Mouse (Mus musculus) embryonic facial prominence, embryonic 10.5 days (tissue): Measurements from ENCODE around the gene Nfix. TPM values are rescaled to one million over a fixed set of nuclear protein-coding genes. Genes with fewer than 3 reads are reported as not detected.

Experiments
- DNase-seq: peaks from one replicate; pipeline ENCODE4 v3.0.0-alpha.2; 2017; ENCODE audit warnings: low spot score
- H3K27ac ChIP-seq: fragments of 300-500 bp; sonication (generic); replicated peaks from 2 replicates; pipeline ENCODE4 v1.5.1; 2016; ENCODE audit warnings: mild to moderate bottlenecking
- H3K27me3 ChIP-seq: fragments of 300-500 bp; sonication (generic); replicated peaks from 2 replicates; pipeline ENCODE4 v1.6.1; 2016; ENCODE audit warnings: low read depth, mild to moderate bottlenecking; ENCODE audit not compliant: poor library complexity, severe bottlenecking
- H3K36me3 ChIP-seq: fragments of 300-500 bp; sonication (generic); replicated peaks from 2 replicates; pipeline ENCODE4 v1.6.1; 2016; ENCODE audit warnings: mild to moderate bottlenecking, moderate library complexity
- H3K4me1 ChIP-seq: fragments of 300-500 bp; sonication (generic); 2 replicates; pipeline ENCODE4 v1.6.1; 2016
- H3K4me3 ChIP-seq: fragments of 300-500 bp; sonication (generic); 2 replicates; pipeline ENCODE4 v1.5.1; 2016; ENCODE audit warnings: mild to moderate bottlenecking, moderate library complexity
- H3K9me3 ChIP-seq: fragments of 300-500 bp; sonication (generic); 2 replicates; pipeline ENCODE4 v1.6.1; 2016; ENCODE audit warnings: mild to moderate bottlenecking
- WGBS: fragments of 180-500 bp; shearing (Covaris S2); methylation state at CpG from one replicate; pipeline ENCODE4 v1.1.7; 2016; 5-methylcytosine and 5-hydroxymethylcytosine counted together
- polyA plus RNA-seq: library from polyadenylated mRNA; unstranded; fragments of >200 nt; fragmentation: Nextera tagmentation; extraction: Ambion mirVana; gene quantifications from 2 replicates; pipeline ENCODE4 v1.2.1, GENCODE M21; 2016

The Nfix gene
- polyA plus RNA-seq, 1 experiment from 2014 or later = 0.77 TPM

DNA sequence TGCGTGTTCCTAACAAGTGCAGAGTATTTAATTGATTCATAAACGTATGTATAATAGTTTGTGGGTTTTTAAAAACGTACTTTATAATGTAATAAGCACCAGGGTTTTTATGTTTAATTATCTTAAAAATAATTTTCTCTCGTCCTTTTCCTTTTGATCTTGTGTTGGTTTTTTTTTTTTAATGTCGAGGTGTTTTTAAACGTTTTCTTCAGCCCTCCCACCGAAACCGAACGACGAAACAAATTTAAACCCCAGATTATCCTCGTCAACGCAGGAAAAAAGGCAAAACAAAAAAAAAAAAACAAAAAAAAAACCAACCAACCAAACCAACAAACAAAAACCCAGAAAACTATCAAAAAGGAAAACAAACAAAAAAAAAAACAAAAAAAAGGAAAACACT is 94.2 kb downstream of the Nfix start:
- WGBS = under 1% methylated on average over 12 of the region's 12 CpGs
- no peaks in the 10 kb centered on the region for H3K9me3 ChIP-seq
- H3K27ac ChIP-seq = no peak overlapping the region
- peaks cover 98% of the 10 kb centered on the region for H3K27me3 ChIP-seq
- peak overlapping the region; percentile 51; the same call in 1 of the 2 replicates for H3K4me3 ChIP-seq
- DNase-seq = no peak
- H3K4me1 ChIP-seq = peaks cover 63% of the 10 kb centered on the region
- no peaks in the 10 kb centered on the region for H3K36me3 ChIP-seq

GRCm38 (mm10) chr8:84704867-84705831 is 95.0 kb downstream of the Nfix start:
- Histone ChIP-seq H3K9me3 (no peaks in the 10 kb centered on the region), H3K27me3 (peaks cover 98% of the 10 kb centered on the region), H3K4me3 (peak overlapping the region; percentile 51), H3K36me3 (peaks cover 2% of the 10 kb centered on the region), H3K4me1 (peaks cover 64% of the 10 kb centered on the region), H3K27ac (peak overlapping the region; percentile 57)
- WGBS = 3% methylated on average over 61 of the region's 61 CpGs
- DNase-seq = peak; percentile 60

DNA sequence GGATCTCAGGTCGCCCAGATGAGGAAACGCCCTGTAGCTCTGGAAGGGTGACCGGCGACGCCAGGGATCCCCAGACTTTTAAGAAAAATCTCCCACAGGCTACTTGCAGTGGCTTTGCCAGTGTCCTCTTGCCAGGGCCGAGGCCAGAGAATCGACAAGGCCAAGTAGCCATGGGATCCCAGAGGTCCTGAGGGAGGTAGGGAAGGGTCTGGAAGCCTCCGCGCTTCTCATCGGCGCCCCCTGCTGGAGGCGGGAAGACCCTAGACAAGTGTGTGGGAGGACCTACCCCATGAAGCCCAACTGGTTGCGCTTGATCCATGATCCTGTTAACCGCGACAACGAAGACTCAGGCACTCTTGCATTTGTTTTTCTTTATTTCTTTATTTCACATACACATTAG is 95.8 kb downstream of the Nfix start:
- WGBS = under 1% methylated on average over 16 of the region's 16 CpGs
- Histone ChIP-seq H3K27ac (no peak overlapping the region), H3K9me3 (no peaks in the 10 kb centered on the region), H3K4me3 (peak overlapping the region; percentile 51), H3K4me1 (peaks cover 63% of the 10 kb centered on the region), H3K36me3 (peaks cover 10% of the 10 kb centered on the region), H3K27me3 (peaks cover 96% of the 10 kb centered on the region)
- peak; percentile 89 for DNase-seq

- Histone ChIP-seq H3K36me3 (peaks cover 17% of the 10 kb centered on the region), H3K27ac (no peak overlapping the region), H3K4me1 (peaks cover 56% of the 10 kb centered on the region), H3K9me3 (no peaks in the 10 kb centered on the region), H3K27me3 (peaks cover 89% of the 10 kb centered on the region), H3K4me3 (peak overlapping the region; percentile 51)
- 8% methylated on average over 38 of the region's 38 CpGs for WGBS
- DNase-seq = no peak
These were observed 96.5 kb downstream of the Nfix start for GRCm38 (mm10) chr8:84703466-84704249.

GRCm38 (mm10) chr8:84702963-84703465 is 97.1 kb downstream of the Nfix start:
- Histone ChIP-seq H3K36me3 (peaks cover 23% of the 10 kb centered on the region), H3K27ac (0 out of 2 replicates have a peak overlapping the region, but pooled peaks have one; percentile 10), H3K27me3 (peaks cover 83% of the 10 kb centered on the region), H3K4me1 (peaks cover 52% of the 10 kb centered on the region), H3K9me3 (no peaks in the 10 kb centered on the region), H3K4me3 (peak overlapping the region; percentile 51)
- no peak for DNase-seq
- WGBS = 77% methylated on average over 6 of the region's 6 CpGs

GRCm38 (mm10) chr8:84702561-84702960 is 97.6 kb downstream of the Nfix start:
- Histone ChIP-seq H3K9me3 (no peaks in the 10 kb centered on the region), H3K4me1 (peaks cover 47% of the 10 kb centered on the region), H3K4me3 (peak overlapping the region; percentile 51), H3K27ac (peak overlapping the region; percentile 10; the same call in 1 of the 2 replicates), H3K27me3 (peaks cover 78% of the 10 kb centered on the region), H3K36me3 (peaks cover 28% of the 10 kb centered on the region)
- no peak for DNase-seq
- WGBS = 80% methylated on average over 9 of the region's 9 CpGs

GRCm38 (mm10) chr8:84700941-84701911 is 98.9 kb downstream of the Nfix start, which contains the start of gene Lyl1:
Gene Lyl1, plus strand, starts transcription at chr8:84701457.
- H3K9me3 ChIP-seq = no peaks in the 10 kb centered on the region
- peaks cover 65% of the 10 kb centered on the region for H3K27me3 ChIP-seq
- peak within 1 kb of the TSS; percentile 10; the same call in 1 of the 2 replicates for H3K27ac ChIP-seq
- peaks cover 35% of the 10 kb centered on the region for H3K4me1 ChIP-seq
- DNase-seq = peak; percentile 66
- peak within 1 kb of the TSS; percentile 51 for H3K4me3 ChIP-seq
- 9% methylated on average over 34 of the region's 34 CpGs for WGBS
- peaks cover 41% of the 10 kb centered on the region for H3K36me3 ChIP-seq

GRCm38 (mm10) chr8:84700526-84700925 is 99.6 kb downstream of the Nfix start:
- WGBS = 79% methylated on average over 5 of the region's 5 CpGs
- Histone ChIP-seq H3K27me3 (peaks cover 61% of the 10 kb centered on the region), H3K4me3 (no peak overlapping the region; the same call in 1 of the 2 replicates), H3K4me1 (peaks cover 33% of the 10 kb centered on the region), H3K27ac (no peak overlapping the region), H3K9me3 (no peaks in the 10 kb centered on the region), H3K36me3 (peaks cover 48% of the 10 kb centered on the region)
- DNase-seq = no peak

DNA sequence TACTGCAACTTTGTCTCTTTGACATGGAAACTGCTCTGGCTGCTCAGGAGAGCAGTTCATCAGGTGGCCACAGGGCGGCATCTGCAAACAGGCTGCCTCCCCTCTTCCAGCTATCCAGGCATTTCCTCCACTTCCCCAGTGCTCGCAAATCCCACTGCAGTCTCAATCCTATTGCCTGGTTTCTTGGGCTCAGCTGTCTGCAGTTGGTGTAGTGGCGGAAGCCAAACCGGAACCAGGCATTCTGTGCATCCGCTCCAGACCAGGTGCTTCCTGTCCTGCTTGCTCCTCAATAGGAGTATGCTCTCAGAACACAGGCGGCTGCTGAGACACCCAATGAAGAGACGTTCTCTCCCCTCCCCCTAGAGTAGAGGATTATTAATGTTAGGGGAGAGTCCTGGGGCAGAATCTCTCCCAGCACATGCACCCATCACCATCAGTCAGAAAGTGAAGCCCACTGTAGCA is 100.3 kb downstream of the Nfix start:
- H3K27ac ChIP-seq = no peak overlapping the region
- H3K4me3 ChIP-seq = peak overlapping the region; percentile 8; the same call in 1 of the 2 replicates
- H3K4me1 ChIP-seq = peaks cover 26% of the 10 kb centered on the region
- DNase-seq = peak; percentile 66
- no peaks in the 10 kb centered on the region for H3K9me3 ChIP-seq
- WGBS = 69% methylated on average over 7 of the region's 7 CpGs
- peaks cover 54% of the 10 kb centered on the region for H3K36me3 ChIP-seq
- H3K27me3 ChIP-seq = peaks cover 54% of the 10 kb centered on the region

- no peak overlapping the region for H3K4me3 ChIP-seq
- H3K36me3 ChIP-seq = peaks cover 64% of the 10 kb centered on the region
These were observed 101.2 kb downstream of the Nfix start for GRCm38 (mm10) chr8:84698929-84699401.

DNA sequence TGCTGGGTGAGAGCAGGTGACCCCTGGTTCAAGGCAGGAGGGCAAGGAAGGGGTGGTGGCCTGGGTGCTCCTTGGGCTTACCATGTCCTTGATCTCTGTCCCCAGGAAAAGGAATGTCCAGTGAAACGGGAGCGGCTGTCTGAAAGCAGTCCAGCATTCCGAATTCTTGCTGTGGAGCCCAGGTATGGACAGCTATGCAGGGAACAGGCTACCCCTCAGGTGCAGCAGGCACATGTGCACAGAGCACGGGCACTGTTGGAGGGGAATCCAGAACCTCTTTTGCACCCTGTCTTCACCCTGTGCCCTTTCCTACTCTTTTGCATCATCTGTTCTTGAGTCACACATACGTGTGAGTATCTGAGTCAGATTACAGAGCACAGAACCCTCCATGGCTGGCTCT is 101.9 kb downstream of the Nfix start:
- no peak for DNase-seq
- peaks cover 70% of the 10 kb centered on the region for H3K36me3 ChIP-seq

More at GRCm38 (mm10) chr8:84698929-84699401, 101.2 kb downstream of the Nfix start:
- Histone ChIP-seq H3K27me3 (peaks cover 45% of the 10 kb centered on the region), H3K4me1 (peaks cover 18% of the 10 kb centered on the region), H3K9me3 (no peaks in the 10 kb centered on the region), H3K27ac (no peak overlapping the region)
- WGBS = 92% methylated on average over 9 of the region's 9 CpGs
- DNase-seq = no peak

More for the DNA sequence above, 101.9 kb downstream of the Nfix start:
- no peak overlapping the region for H3K4me3 ChIP-seq
- H3K27ac ChIP-seq = no peak overlapping the region
- peaks cover 12% of the 10 kb centered on the region for H3K4me1 ChIP-seq
- H3K9me3 ChIP-seq = no peaks in the 10 kb centered on the region
- WGBS = 91% methylated on average over 5 of the region's 5 CpGs
- H3K27me3 ChIP-seq = peaks cover 38% of the 10 kb centered on the region
